Comparison of ENCODE assay signal across 9 mouse cellular contexts in genomic region chr13:55330567-55331400, GRCm38 (mm10). TPM values are rescaled to one million over a fixed set of nuclear protein-coding genes. Genes with fewer than 3 reads are reported as not detected.
DNase-seq lines count a peak whose midpoint lies in the region; ATAC-seq and TF ChIP-seq lines count a peak whose summit lies in the region.
"Had no signal": no experiment of that assay in that cellular context is flagged by ENCODE, and none has a peak within 500 bp of the region (broad histone marks: within the 10 kb centered on the region; RNA-seq: fewer than 3 reads in every experiment).

No protein-coding gene starts in this region.

- H3K4me1 ChIP-seq in heart, embryonic 15.5 days (replicated peaks), result peaks cover 35% of the 10 kb centered on the region
- H3K4me1 ChIP-seq in forebrain, postnatal 0 days (ENCODE audit: insufficient read depth), result peaks cover 5% of the 10 kb centered on the region; the same call in 1 of the 2 replicates
- peaks cover 23% of the 10 kb centered on the region for H3K4me1 ChIP-seq in midbrain, embryonic 11.5 days (ENCODE audit: control insufficient read depth, insufficient read depth, low read length)

- peak overlapping the region; percentile 81 for H3K4me3 ChIP-seq in heart, embryonic 15.5 days
- peak overlapping the region; percentile 69 for H3K4me3 ChIP-seq in forebrain, postnatal 0 days (ENCODE audit: low read depth, low read length)
- peak overlapping the region; percentile 65 for H3K4me3 ChIP-seq in midbrain, embryonic 11.5 days (ENCODE audit: low read depth, low read length)

- DNase-seq in heart, postnatal 14 days, result no peak
- DNase-seq in MN1 (ENCODE audit: low spot score), result peak; percentile 97
- no peak for DNase-seq in forebrain, postnatal 0 days
- DNase-seq in midbrain, embryonic 11.5 days (ENCODE audit: low spot score, missing footprints), result no peak
- no peak for DNase-seq in layer of hippocampus, adult 11-12 months (ENCODE audit: low spot score)
- DNase-seq in gastrocnemius, postnatal 10 days, result no peak
- DNase-seq in layer of hippocampus, adult 9-11 months, result no peak

- intact Hi-C loops in heart, postnatal 14 days (cut with DNase I), result loop anchor here (2.0 kb wide), 1 partner anchor 70 kb away; no protein-coding TSS in a partner anchor

- H3K36me3 ChIP-seq in heart, embryonic 15.5 days, result peaks cover 5% of the 10 kb centered on the region
- peaks cover 4% of the 10 kb centered on the region for H3K36me3 ChIP-seq in forebrain, postnatal 0 days (ENCODE audit: insufficient read depth)
- peaks cover 3% of the 10 kb centered on the region; the same call in 1 of the 2 replicates for H3K36me3 ChIP-seq in midbrain, embryonic 11.5 days (ENCODE audit: control insufficient read depth, insufficient read depth, low read length)

- H3K9me3 ChIP-seq in heart, embryonic 15.5 days (replicated peaks), result no peaks in the 10 kb centered on the region
- no peaks in the 10 kb centered on the region for H3K9me3 ChIP-seq in forebrain, postnatal 0 days (ENCODE audit: low read length)
- no peaks in the 10 kb centered on the region for H3K9me3 ChIP-seq in midbrain, embryonic 11.5 days (ENCODE audit: control insufficient read depth, low read length)

- ATAC-seq in heart, embryonic 15.5 days (replicated peaks; ENCODE audit: insufficient number of reproducible peaks, insufficient read depth, low FRiP score, low read depth), result no peak
- ATAC-seq in forebrain, postnatal 0 days, result no peak
- ATAC-seq in midbrain, embryonic 11.5 days (ENCODE audit: low FRiP score), result peak; percentile 63

- peak overlapping the region; percentile 92 for H3K27ac ChIP-seq in heart, embryonic 15.5 days
- H3K27ac ChIP-seq in forebrain, postnatal 0 days (ENCODE audit: low read depth, low read length), result no peak overlapping the region
- peak overlapping the region; percentile 93 for H3K27ac ChIP-seq in midbrain, embryonic 11.5 days (ENCODE audit: low read depth, low read length)

- H3K27me3 ChIP-seq in heart, embryonic 15.5 days, result no peaks in the 10 kb centered on the region
- H3K27me3 ChIP-seq in forebrain, postnatal 0 days (ENCODE audit: insufficient read depth, low read length), result no peaks in the 10 kb centered on the region
- no peaks in the 10 kb centered on the region; the same call in 1 of the 2 replicates for H3K27me3 ChIP-seq in midbrain, embryonic 11.5 days (ENCODE audit: control insufficient read depth, insufficient read depth, low read length)
- H3K27me3 ChIP-seq: Patski had no signal

- WGBS in heart, embryonic 15.5 days, result 44% methylated on average over 14 of the region's 14 CpGs
- WGBS in forebrain, postnatal 0 days, result 51% methylated on average over 14 of the region's 14 CpGs
- 47% methylated on average over 14 of the region's 14 CpGs for whole genome bisulfite sequencing in midbrain, embryonic 11.5 days

- H3K9ac ChIP-seq in heart, embryonic 15.5 days, result peak overlapping the region; percentile 70
- H3K9ac ChIP-seq in forebrain, postnatal 0 days, result no peak overlapping the region
- peak overlapping the region; percentile 79; the same call in 1 of the 2 replicates for H3K9ac ChIP-seq in midbrain, embryonic 11.5 days (ENCODE audit: low read length)

- peak; percentile 65 for TF ChIP-seq CTCF in forebrain, postnatal 0 days (IDR thresholded peaks at IDR 0.05; ENCODE audit: low read depth)

- H3K4me2 ChIP-seq in heart, embryonic 15.5 days, result peak overlapping the region; percentile 97
- peak overlapping the region; percentile 95 for H3K4me2 ChIP-seq in forebrain, postnatal 0 days (ENCODE audit: low read depth)
- peak overlapping the region; percentile 90 for H3K4me2 ChIP-seq in midbrain, embryonic 11.5 days

RNA-seq across cellular contexts. Expression of gene Mxd3, which starts 1.2 kb away (rescaled TPM):
- polyA plus RNA-seq in heart, embryonic 15.5 days (2015; fragmentation: Nextera tagmentation; extraction: Ambion mirVana), result 21.8 and 28.7 TPM in 2 replicates
- total RNA-seq in heart, postnatal 14 days (2021), result 1 to 10 TPM; 2.2 to 3.0 TPM
- 10.1 and 10.5 TPM in 2 replicates for total RNA-seq in forebrain, postnatal 0 days (2014; rRNA removed)
- 7.3 and 9.4 TPM in 2 replicates for polyA plus RNA-seq in forebrain, postnatal 0 days (2015; fragmentation: Nextera tagmentation; extraction: Ambion mirVana)
- polyA plus RNA-seq in midbrain, embryonic 11.5 days (2014; fragmentation: Nextera tagmentation; extraction: Ambion mirVana), result 26.9 and 30.6 TPM in 2 replicates
- 1 to 10 TPM; 6.2 to 7.8 TPM for total RNA-seq in gastrocnemius, postnatal 10 days (2021)

RNA-seq across cellular contexts. Expression of gene Rab24, which starts 9.0 kb away (rescaled TPM):
- polyA plus RNA-seq in heart, embryonic 15.5 days (2015; fragmentation: Nextera tagmentation; extraction: Ambion mirVana), result 63.9 and 74.2 TPM in 2 replicates
- total RNA-seq in heart, postnatal 14 days (2021), result 10 to 100 TPM; 31.4 to 34.3 TPM
- total RNA-seq in forebrain, postnatal 0 days (2014; rRNA removed), result 67.3 and 77.4 TPM in 2 replicates
- 92.3 and 99.4 TPM in 2 replicates for polyA plus RNA-seq in forebrain, postnatal 0 days (2015; fragmentation: Nextera tagmentation; extraction: Ambion mirVana)
- 87.9 and 88.0 TPM in 2 replicates for polyA plus RNA-seq in midbrain, embryonic 11.5 days (2014; fragmentation: Nextera tagmentation; extraction: Ambion mirVana)
- 10 to 100 TPM; 36.0 to 37.2 TPM for total RNA-seq in gastrocnemius, postnatal 10 days (2021)

RNA-seq across cellular contexts. Expression of gene Prelid1, which starts 10.5 kb away (rescaled TPM):
- 285 and 333 TPM in 2 replicates for polyA plus RNA-seq in heart, embryonic 15.5 days (2015; fragmentation: Nextera tagmentation; extraction: Ambion mirVana)
- 10 to 100 TPM; 73.8 to 90.0 TPM for total RNA-seq in heart, postnatal 14 days (2021)
- total RNA-seq in forebrain, postnatal 0 days (2014; rRNA removed), result 159 and 187 TPM in 2 replicates
- polyA plus RNA-seq in forebrain, postnatal 0 days (2015; fragmentation: Nextera tagmentation; extraction: Ambion mirVana), result 313 and 316 TPM in 2 replicates
- polyA plus RNA-seq in midbrain, embryonic 11.5 days (2014; fragmentation: Nextera tagmentation; extraction: Ambion mirVana), result 404 and 434 TPM in 2 replicates
- 10 to 100 TPM; 66.3 to 79.2 TPM for total RNA-seq in gastrocnemius, postnatal 10 days (2021)

RNA-seq across cellular contexts. Expression of gene Lman2, which starts 31.8 kb away (rescaled TPM):
- 71.6 and 88.3 TPM in 2 replicates for polyA plus RNA-seq in heart, embryonic 15.5 days (2015; fragmentation: Nextera tagmentation; extraction: Ambion mirVana)
- 10 to 100 TPM; 46.0 to 49.9 TPM for total RNA-seq in heart, postnatal 14 days (2021)
- 55.2 and 62.6 TPM in 2 replicates for total RNA-seq in forebrain, postnatal 0 days (2014; rRNA removed)
- 32.8 TPM in 2 replicates for polyA plus RNA-seq in forebrain, postnatal 0 days (2015; fragmentation: Nextera tagmentation; extraction: Ambion mirVana)
- 75.3 and 82.5 TPM in 2 replicates for polyA plus RNA-seq in midbrain, embryonic 11.5 days (2014; fragmentation: Nextera tagmentation; extraction: Ambion mirVana)
- 10 to 100 TPM; 37.0 to 45.1 TPM for total RNA-seq in gastrocnemius, postnatal 10 days (2021)

RNA-seq across cellular contexts. Expression of gene Rgs14, which starts 38.7 kb away (rescaled TPM):
- 0.42 and 1.9 TPM in 2 replicates for polyA plus RNA-seq in heart, embryonic 15.5 days (2015; fragmentation: Nextera tagmentation; extraction: Ambion mirVana)
- total RNA-seq in heart, postnatal 14 days (2021), result 1 to 10 TPM in 1 of 2 experiments, under 1 TPM in 1; 0.65 to 1.6 TPM
- total RNA-seq in forebrain, postnatal 0 days (2014; rRNA removed), result 4.0 and 4.4 TPM in 2 replicates
- polyA plus RNA-seq in forebrain, postnatal 0 days (2015; fragmentation: Nextera tagmentation; extraction: Ambion mirVana), result 2.5 and 3.9 TPM in 2 replicates
- 0.37 and 0.72 TPM in 2 replicates for polyA plus RNA-seq in midbrain, embryonic 11.5 days (2014; fragmentation: Nextera tagmentation; extraction: Ambion mirVana)
- total RNA-seq in gastrocnemius, postnatal 10 days (2021), result under 1 TPM; 0.19 to 0.36 TPM
